In genomic region chr4:57813576-57813945, GRCm38 (mm10) we compare ENCODE assay signal across 11 mouse cellular contexts.
DNase-seq lines count a peak whose midpoint lies in the region; ATAC-seq lines count a peak whose summit lies in the region.
"Had no signal": no experiment of that assay in that cellular context is flagged by ENCODE, and none has a peak within 500 bp of the region (broad histone marks: within the 10 kb centered on the region; RNA-seq: fewer than 3 reads in every experiment).

No protein-coding gene starts in this region.

- H3K4me1 ChIP-seq in heart, embryonic 15.5 days (replicated peaks), result peaks cover 31% of the 10 kb centered on the region
- peaks cover 4% of the 10 kb centered on the region; the same call in 1 of the 2 replicates for H3K4me1 ChIP-seq in embryonic facial prominence, embryonic 13.5 days
- H3K4me1 ChIP-seq in hindbrain, embryonic 13.5 days (replicated peaks), result no peaks in the 10 kb centered on the region
- H3K4me1 ChIP-seq: hindbrain, embryonic 15.5 days had no signal

- peak overlapping the region; percentile 91 for H3K27ac ChIP-seq in heart, embryonic 15.5 days
- peak overlapping the region; percentile 64 for H3K27ac ChIP-seq in embryonic facial prominence, embryonic 13.5 days
- H3K27ac ChIP-seq in hindbrain, embryonic 13.5 days, result no peak overlapping the region

- H3K9me3 ChIP-seq in heart, embryonic 15.5 days (replicated peaks), result no peaks in the 10 kb centered on the region
- peaks cover 3% of the 10 kb centered on the region; the same call in 1 of the 2 replicates for H3K9me3 ChIP-seq in embryonic facial prominence, embryonic 13.5 days
- no peaks in the 10 kb centered on the region for H3K9me3 ChIP-seq in hindbrain, embryonic 13.5 days
- H3K9me3 ChIP-seq: hindbrain, embryonic 15.5 days; megakaryocyte, embryonic 14.5 days had no signal

- WGBS in heart, embryonic 15.5 days, result 64% methylated on average over 4 of the region's 4 CpGs
- WGBS in embryonic facial prominence, embryonic 13.5 days, result 83% methylated on average over 4 of the region's 4 CpGs
- 95% methylated on average over 4 of the region's 4 CpGs for WGBS in hindbrain, embryonic 13.5 days

- H3K36me3 ChIP-seq in heart, embryonic 15.5 days, result no peaks in the 10 kb centered on the region; the same call in 1 of the 2 replicates
- peaks cover 9% of the 10 kb centered on the region; the same call in 1 of the 2 replicates for H3K36me3 ChIP-seq in embryonic facial prominence, embryonic 13.5 days
- no peaks in the 10 kb centered on the region for H3K36me3 ChIP-seq in hindbrain, embryonic 13.5 days
- H3K36me3 ChIP-seq: G1E; hindbrain, embryonic 15.5 days had no signal

- intact Hi-C loops in heart, postnatal 14 days (cut with DNase I), result no loop called here
- intact Hi-C loops in left cerebral cortex, postnatal 10 days (cut with DNase I), result no loop called here

- no peaks in the 10 kb centered on the region for H3K27me3 ChIP-seq in heart, embryonic 15.5 days
- H3K27me3 ChIP-seq in embryonic facial prominence, embryonic 13.5 days, result no peaks in the 10 kb centered on the region
- H3K27me3 ChIP-seq in hindbrain, embryonic 13.5 days, result no peaks in the 10 kb centered on the region
- H3K27me3 ChIP-seq: hindbrain, embryonic 15.5 days; megakaryocyte, embryonic 14.5 days had no signal

- no peak overlapping the region for H3K9ac ChIP-seq in heart, embryonic 15.5 days
- no peak overlapping the region for H3K9ac ChIP-seq in embryonic facial prominence, embryonic 13.5 days
- no peak overlapping the region for H3K9ac ChIP-seq in hindbrain, embryonic 13.5 days
- H3K9ac ChIP-seq: hindbrain, embryonic 15.5 days had no signal

- no peak overlapping the region for H3K4me2 ChIP-seq in heart, embryonic 15.5 days
- H3K4me2 ChIP-seq in embryonic facial prominence, embryonic 13.5 days, result no peak overlapping the region
- H3K4me2 ChIP-seq in hindbrain, embryonic 13.5 days, result no peak overlapping the region
- H3K4me2 ChIP-seq: hindbrain, embryonic 15.5 days had no signal

- no peak for DNase-seq in heart, postnatal 14 days
- peak; percentile 79 for DNase-seq in 416B (ENCODE audit: low read depth)
- DNase-seq in ovary, postnatal 14 days (ENCODE audit: low spot score), result no peak
- no peak for DNase-seq in left cerebral cortex, postnatal 10 days (ENCODE audit: extremely low spot score in 1 of 2, low spot score in 2 of 2)

- no peak for ATAC-seq in heart, embryonic 15.5 days (replicated peaks; ENCODE audit: insufficient number of reproducible peaks, insufficient read depth, low FRiP score, low read depth)
- ATAC-seq in embryonic facial prominence, embryonic 13.5 days (ENCODE audit: insufficient number of reproducible peaks, insufficient read depth, low FRiP score, low TSS enrichment, low read depth), result no peak
- ATAC-seq in monocyte, adult 5-6 weeks (replicated peaks; ENCODE audit: insufficient number of reproducible peaks, low FRiP score, low TSS enrichment, poor library complexity, severe bottlenecking), result peak; percentile 47; the same call in 1 of the 2 replicates
- ATAC-seq in hindbrain, embryonic 13.5 days (ENCODE audit: low FRiP score), result no peak

- H3K4me3 ChIP-seq in heart, embryonic 15.5 days, result no peak overlapping the region
- no peak overlapping the region for H3K4me3 ChIP-seq in embryonic facial prominence, embryonic 13.5 days
- H3K4me3 ChIP-seq in hindbrain, embryonic 13.5 days, result no peak overlapping the region
- H3K4me3 ChIP-seq: hindbrain, embryonic 15.5 days had no signal
